Mouse (Mus musculus) liver, adult (tissue): ENCODE results near the gene Prdm5.

Source experiments
- GATA4 ChIP-seq: IDR thresholded peaks from 2 replicates; pipeline ENCODE4 v1.6.1; 2014; ENCODE audit warnings: mild to moderate bottlenecking, low read length; ENCODE audit not compliant: insufficient replicate concordance

The Prdm5 gene

GRCm38 (mm10) chr6:65871754-65872278 is 93.0 kb downstream of the Prdm5 start:
- TF ChIP-seq GATA4 = no peak

- TF ChIP-seq GATA4 = no peak
Observed at GRCm38 (mm10) chr6:65878300-65878699, 99.5 kb downstream of the Prdm5 start.

DNA sequence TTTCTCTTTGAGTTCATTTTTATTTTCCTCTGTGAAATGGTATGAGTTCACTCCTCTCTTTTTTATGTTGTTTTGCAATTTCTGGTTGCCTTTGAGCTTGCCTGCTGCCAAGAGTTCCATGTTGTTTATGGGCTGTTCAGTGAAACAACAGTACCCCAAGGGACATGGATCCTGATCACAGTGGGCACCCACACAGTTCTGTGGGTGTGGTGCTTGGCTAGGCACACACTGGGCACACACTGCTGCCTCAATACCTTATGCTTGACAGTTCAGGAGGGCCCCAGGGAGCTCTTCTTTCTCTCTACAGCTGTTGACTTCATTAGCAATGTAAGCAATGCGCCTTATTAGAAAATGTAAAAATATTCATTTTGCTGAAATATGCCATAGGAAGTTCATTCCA is 110.0 kb downstream of the Prdm5 start:
- TF ChIP-seq GATA4 = no peak

DNA sequence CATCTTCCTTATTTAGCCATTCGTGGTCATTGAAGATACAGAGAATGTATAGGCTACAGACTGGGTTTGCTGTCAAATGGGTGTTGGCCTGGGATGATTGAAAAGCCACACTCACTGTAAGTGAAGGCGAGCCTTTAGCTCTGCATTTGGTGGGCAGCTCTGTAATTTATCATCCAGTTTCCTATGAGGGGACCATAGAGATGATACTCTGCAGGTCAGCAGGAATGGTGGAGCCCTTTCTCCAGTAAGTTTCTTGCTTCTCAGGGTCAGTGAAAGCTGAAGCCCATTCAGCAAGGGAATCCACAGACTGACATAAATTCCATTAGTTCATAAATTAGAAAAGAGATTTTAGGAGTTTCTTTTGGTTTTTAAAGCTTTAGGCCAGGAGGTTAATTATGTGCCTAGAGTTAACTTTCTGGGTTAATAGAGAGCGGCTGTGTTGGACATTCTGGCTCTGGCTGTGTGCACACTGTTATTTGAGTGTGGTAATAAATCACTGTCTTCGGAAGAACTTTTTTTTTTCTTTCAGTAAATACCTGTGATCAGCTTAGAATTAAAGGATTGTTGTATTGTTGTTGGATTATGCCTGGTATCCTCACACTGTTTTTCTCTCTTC is 113.4 kb downstream of the Prdm5 start:
- no peak for TF ChIP-seq GATA4

GRCm38 (mm10) chr6:65906657-65907182 is 127.9 kb downstream of the Prdm5 start:
- TF ChIP-seq GATA4 = no peak

GRCm38 (mm10) chr6:65915421-65915820 is 136.6 kb downstream of the Prdm5 start:
- TF ChIP-seq GATA4 = no peak

DNA sequence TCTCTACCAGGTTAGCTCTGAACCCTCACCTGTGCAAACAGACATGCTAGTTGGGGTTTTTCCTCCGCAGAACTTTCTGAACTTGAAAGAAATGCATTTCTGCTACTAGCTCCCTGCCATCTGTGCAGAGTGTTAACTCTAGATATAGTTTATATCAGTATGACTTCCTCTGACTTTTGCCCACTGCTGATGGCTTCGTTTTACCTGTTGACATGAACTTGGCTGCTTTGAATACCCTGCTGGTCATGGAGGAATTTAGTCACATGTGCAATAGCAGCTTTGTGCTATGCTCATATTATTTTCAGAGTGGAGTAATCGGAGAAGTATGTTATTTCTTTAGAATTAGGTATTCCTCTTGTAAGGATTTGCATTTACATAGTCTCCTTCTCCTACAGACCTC is 142.9 kb downstream of the Prdm5 start:
- TF ChIP-seq GATA4 = no peak

GRCm38 (mm10) chr6:65923501-65924084 is 144.8 kb downstream of the Prdm5 start:
- no peak for TF ChIP-seq GATA4

- TF ChIP-seq GATA4 = no peak
Observed at GRCm38 (mm10) chr6:65925737-65926333, 147.0 kb downstream of the Prdm5 start.

DNA sequence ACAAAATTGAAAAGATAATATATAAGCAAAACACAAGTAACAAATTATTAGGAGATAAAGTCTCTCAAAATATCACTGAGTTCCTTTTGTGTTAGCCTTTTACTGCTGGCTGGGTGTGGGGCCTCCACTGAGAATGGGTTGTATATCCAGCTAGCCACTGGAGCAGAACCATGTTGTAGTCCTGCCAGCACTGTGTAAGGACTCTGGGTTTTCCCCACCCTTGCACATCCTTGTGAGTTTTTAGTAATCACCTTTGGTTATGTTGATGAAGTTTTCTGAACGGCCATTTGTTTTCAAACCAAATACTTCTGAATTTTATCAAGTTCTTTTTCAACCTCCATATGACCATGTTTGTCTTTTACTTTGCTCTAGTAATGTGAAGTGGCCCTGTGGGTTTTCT is 151.7 kb downstream of the Prdm5 start:
- no peak for TF ChIP-seq GATA4

- TF ChIP-seq GATA4 = no peak
Observed at GRCm38 (mm10) chr6:65932776-65933175, 154.0 kb downstream of the Prdm5 start.

DNA sequence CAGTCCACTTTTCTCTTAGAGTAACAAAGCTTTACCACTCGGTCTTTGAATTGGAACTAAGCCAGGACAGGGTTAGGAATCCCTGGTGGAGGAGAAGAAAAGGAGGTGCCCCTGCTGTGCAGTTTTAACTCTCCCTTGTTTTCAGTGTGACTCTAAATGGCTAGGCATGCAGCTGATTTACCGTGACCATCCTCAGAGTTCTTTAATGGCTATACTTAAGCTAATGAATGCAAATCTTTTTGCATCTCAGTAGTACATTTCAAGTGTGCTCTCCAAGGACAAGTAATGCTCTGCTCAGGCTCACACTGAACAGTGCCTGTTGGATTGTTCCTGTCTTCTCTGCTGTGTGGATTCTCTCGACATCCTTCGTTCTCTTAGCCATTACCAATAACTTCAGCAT is 154.4 kb downstream of the Prdm5 start:
- TF ChIP-seq GATA4 = no peak

DNA sequence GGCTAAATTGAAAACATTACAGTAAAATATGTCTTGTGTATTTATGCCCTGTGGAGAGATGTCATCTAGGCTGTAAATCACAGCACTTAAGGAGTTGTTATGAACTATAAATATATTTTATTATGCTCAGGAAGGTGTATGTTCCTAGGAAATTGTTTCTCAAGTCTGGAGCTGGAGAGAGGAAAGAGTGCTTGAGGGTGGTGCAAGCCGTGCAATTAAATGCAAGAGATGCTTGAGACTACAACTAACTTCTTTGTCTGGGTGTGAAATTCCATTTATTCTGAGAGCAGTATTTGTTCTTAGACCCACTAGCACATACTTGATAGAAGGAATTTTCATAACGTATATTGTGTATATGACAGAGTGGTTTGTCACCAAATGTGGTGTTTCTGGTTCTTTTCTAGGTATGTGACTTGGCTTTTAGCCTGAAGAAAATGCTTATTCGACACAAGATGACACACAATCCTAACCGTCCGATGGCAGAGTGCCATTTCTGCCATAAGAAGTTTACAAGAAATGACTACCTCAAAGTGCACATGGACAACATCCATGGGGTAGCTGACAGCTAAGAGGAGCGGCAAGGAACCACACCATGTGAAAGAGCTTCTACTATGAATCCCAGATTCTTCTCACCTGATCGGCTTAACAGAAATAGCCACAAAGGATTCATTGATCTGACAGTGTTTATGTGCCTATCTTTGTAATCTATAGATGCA is 156.9 kb downstream of the Prdm5 start:
- TF ChIP-seq GATA4 = no peak

DNA sequence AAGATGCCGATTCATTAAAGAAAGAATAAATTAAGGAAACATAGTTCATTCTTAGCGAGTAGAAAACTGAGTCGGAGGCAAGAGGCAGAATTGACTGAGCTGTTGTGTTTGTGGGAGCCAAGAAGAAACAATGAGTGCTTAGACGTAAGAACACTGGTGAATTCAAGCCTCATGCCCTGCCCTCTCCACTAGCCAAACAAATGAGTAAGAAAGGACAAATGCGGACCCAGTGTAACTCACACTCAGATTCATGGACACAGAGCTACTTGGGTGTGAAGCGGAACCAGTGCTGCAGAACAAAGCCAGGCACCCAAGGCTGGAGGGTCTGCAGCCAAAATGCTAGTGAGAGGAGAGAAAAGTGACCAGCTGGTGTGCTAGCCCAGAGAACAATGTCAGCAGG is 171.7 kb downstream of the Prdm5 start:
- no peak for TF ChIP-seq GATA4

DNA sequence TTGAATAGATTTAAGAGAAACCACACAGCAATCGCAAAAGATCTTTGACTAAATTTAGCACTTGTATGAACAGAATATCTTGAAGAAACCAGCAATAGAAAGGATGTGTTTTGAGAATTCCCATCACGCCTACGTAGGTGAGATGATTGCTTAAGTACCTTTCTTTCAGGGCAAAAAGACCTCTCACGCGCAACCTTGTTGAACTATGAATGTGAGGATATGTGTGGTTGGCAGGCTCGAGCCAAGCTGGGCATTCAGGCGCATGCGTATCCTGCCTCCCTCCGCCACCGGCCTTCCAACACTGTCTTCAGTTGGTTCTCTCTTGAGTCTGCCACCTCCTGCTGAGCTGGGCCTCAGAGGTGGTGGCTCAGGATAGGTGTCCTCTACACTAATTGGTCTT is 173.5 kb downstream of the Prdm5 start, which contains the start of gene 4930544G11Rik:
TSS of gene 4930544G11Rik (plus strand) at position 301 of the 400 bp plus-strand sequence.
- TF ChIP-seq GATA4 = no peak
